Mouse (Mus musculus) lung, postnatal 4 days (tissue): Measurements from ENCODE around the gene Rmi1.
"Not testable (repeated sequence)": the region's sequence is repeated elsewhere in the genome, so short reads cannot be mapped to it uniquely, and the experiment has no call there.

Source experiments
- DNase-seq, 2 experiments: peaks; one replicate each; pipeline ENCODE4 v3.0.0; 2021

Rmi1 gene

DNA sequence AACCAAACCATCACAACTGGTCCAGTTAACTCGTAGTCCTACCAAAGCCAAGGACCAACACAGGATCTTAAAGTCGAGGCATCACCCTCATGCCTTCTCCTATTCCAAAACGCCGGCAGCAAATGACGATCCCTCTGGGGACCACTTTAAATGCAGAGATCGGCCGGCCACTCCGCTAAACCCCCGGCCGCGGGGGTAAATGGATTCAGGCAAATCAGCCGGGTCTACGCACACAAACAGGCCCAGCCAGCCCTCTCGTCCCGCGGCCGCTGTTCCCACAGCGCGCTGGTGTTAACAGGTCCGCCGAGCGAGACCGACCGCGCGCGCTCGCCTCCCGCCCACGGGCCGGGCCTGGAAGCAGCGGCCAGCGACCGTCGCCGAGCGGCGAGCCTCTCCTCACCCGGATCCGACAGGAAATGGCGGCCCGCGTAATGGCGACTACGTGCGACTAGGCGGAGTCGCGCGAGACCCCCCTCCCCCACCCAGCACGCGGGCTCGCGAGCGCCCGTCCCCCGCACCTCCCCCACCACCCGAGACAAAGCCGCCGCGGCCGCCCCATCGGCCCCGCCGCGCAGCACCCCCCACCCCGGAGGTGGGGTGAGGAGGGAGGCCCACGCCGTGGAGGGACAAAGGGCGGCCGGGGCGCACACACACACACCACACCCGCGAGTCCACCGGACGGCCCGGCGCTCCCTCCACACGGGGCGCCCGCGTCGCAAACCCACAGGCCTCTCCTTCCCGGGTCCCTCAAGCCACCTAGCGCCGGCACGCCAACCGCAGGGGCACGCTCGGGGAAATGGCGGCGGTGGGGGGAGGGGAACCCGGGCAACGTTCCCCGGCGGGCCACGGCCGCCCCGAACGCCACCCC is 679 bp upstream of the Rmi1 start:
- DNase-seq: peak; percentile 85 to 86

DNA sequence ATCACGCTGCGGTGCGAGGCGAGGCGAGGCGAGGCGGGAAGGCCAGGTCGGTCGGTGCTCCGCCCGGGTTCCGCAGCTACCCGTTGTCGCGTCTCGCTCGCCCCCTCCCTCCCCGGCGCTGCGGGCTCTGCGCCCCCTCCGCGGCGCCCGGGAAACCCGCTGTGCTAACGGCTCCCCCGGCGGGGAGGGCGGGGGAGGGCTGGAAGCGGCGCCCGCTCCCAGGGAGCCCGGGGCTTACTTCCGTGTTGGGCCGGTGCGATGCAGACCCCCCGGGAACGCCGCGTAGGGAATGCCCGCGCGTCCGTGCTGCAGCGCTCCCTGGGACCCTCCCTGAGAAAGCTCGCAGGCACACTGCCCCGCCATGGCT is 679 bp downstream of the Rmi1 start:
- DNase-seq: peak in 1 of 2 experiments; percentile 93

DNA sequence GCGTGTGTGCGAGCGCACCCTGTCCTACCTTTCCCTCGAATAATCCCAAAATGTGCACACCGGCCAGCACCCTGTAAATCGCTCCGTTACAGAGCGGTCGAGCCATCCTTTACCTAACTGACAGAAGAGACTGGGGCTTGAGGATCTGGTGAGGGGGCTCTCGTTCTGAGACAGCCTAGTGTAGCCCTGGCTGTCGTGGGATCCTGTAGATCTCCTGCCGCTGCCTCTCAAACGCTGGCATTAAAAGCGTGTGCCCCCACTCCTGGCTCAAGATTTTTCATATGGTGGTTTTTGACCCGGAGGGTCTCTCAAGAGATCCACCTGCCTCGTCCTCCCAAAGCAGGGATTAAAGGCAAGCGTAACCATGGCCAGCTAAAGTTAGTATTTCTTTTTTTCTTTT is 1.2 kb downstream of the Rmi1 start, which contains the start of gene Hnrnpk:
TSS of gene Hnrnpk (minus strand) at position 101 of the 400 bp plus-strand sequence.
- DNase-seq: not testable (repeated sequence)

DNA sequence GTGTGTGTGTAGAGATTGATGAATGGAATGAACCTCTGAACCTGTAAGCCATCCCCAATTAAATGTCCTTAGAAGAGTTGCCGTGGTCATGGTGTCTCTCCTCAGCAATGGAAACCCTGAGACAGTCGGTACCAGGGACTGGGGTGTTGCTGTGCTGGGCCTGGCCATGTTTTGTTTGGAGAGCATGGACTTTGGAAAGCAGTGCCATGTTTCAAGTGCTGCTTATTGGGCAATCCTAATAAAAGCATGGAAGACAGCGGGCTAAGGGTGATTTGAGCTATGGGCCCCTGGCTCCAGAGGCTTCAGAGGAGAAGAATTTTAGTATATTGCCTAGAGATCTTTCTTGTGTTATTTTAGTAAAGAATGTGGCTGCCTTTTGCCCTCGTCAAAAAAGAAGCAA is 9.0 kb downstream of the Rmi1 start:
- DNase-seq: no peak

DNA sequence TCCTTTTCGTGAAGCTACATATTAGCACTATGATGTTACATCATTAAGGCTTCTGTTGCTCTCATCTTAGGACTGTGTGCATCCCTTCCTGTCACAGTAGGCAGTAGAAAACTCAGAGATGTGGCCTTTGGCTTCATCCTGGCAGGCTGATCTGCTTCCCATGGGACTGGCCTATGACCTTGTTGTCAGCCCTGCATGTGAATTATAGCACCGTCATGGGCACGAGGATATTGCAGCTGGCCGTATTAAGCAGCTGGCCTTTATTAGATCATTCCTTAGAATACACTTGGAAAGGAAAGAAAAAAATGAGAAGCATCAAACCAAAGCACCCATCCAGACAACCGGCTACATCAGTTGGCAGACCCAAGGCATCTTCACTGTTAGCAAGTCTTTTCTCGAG is 13.3 kb downstream of the Rmi1 start:
- no peak for DNase-seq

DNA sequence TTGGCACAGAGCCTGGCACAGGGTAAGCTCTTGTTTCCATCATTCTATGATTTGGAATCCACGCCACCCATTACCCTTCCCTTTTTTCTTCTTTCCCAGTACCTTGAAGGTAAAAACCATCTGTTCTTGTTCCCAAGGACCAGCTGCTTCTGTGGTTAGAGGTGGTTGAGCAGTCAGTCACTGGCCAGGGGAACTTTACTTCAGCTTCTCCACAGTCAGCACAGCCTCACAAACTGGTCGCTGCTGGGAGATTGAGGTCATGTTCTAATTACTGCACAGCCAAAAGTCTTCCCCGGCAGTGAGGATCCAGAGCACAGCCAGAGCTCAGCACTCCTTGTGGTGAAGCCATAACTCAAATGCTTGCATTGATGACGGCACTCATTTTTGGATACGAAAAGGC is 13.8 kb downstream of the Rmi1 start:
- no peak for DNase-seq

DNA sequence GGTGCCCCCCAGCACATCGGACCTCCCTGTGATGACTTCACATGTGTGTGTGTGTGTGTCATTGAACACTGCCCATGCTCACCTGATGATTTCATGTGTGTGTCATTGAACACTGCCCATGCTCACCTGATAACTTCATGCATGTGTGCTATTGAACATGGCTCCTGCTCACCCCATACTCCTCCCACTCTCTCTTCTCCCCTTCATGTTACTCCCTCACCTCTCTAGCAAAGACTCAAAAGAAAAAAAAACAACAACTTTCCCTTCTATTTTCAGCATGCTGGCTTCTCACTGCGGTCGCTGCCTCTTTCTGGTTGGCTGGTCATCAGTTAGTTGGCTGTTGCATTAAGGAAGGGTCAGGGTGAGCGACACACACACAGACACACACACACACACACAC is 16.6 kb downstream of the Rmi1 start:
- no peak for DNase-seq

DNA sequence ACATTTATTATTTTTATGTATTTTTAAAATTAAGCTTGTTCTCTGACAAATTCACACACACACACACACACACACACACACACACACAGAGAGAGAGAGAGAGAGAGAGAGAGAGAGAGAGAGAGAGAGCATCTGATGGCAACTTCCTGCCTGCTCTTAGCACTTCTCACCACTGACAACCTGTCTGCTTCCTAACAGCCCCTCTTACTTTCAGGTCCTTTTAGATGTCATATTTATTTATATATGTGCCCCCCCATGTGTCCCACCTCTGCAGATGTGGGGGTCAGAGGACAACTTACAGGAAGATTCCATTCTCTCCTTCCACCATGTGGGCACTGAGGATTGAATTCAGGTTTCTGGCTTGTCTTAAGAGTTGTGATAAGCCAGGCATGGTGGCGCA is 17.2 kb downstream of the Rmi1 start:
- DNase-seq: no peak

DNA sequence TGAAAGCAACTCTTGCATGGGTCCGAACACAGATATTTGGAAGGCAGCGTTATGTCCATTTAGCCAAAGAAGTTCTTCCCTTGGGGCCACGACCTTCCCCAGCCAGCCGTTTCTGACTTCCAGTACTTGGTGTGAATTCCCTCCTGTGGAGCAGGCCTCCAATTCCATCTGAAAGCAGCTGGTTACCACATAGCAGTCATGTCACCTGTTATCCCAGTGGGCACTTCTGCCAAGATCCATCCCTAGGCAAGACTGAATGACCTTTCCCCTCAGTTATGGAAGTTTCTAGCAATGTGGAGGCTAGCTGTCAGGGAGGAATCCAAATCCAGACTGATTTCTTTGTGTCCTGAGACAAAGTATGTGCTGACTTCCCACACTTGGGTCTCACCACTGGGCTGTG is 19.0 kb downstream of the Rmi1 start:
- no peak for DNase-seq

DNA sequence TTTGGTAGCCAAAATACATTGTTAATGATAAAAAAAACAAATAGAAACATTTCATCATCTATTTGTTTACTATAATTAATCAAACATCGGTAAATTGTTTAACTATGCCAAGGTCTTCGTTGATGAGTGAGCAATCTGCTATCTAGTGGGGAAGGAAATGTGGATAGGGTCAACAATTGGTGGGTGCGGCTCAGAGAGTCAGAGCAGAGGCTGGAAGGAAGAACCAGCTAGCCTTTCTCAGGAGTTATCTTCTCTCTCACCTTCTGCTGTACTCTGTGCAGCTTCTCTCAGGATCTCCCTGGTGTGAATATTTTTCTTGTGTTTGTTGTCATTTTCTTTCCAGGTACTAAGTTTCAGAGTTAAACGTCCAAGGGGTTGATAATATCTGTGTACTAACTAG is 20.2 kb downstream of the Rmi1 start:
- DNase-seq: no peak

DNA sequence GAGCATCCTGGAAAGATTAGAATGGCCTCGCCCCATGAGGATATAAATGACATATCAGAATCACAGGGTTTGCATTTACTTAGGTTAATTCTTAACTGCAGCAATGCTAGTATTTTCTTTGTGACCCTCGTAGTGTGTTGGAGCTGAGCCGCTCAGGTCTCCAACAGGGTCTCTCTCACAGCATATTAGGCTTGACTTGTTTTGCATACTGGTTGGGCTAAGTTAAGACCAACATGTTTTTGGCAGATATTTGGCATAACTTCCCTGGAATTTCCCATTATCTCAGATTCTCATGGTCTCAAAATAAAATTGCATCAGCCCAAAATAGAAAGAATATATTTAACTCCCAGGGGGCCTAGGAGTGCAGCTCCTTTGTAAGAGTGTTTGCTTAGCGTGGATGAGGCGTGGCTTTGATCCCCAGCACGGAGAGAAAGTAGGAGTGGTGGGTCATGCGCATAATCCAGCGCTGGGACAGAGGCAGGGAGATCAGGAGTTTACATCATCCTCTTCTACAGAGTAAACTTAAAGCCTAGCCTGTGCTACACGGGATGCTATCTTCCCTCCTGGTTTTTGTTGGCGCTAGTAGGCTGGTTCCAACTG is 21.1 kb downstream of the Rmi1 start:
- DNase-seq: peak in 1 of 2 experiments; percentile 37

DNA sequence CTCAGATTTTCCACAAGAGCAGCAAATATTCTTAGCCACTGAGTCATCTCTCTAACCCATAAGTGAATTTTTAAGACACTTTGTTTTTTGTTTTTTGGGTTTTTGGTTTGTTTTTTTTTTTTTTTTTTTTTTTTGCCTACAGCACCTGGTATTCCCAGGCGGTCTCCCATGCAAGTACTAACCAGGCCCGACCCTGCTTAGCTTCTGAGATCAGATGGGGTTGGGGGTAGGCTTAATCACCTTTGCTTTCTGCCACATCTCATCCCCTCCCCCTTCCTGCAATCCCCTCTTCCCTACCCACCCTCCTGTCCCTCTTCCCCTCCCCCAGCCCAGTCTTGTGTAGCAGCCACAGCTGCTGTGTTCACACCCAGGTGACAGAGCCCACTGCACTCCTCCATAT is 37.7 kb downstream of the Rmi1 start:
- DNase-seq: no peak

DNA sequence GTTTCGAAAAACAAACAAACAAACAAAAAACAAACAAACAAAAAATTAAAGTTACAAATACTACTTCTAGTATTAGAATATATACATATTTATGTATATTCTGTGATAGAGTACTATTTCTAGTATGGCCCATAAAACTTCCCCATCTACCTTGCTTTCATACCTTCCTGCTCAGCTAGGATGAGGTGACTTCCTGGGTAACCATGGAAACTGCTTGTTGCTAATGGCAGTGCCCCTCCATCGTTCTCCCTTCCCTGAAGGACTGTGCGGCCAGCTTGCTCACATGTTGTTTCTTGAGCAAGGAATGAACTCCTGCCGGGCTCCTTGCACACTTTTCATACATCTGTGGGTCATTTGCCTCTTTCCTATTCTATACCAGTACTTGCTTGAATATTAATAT is 41.3 kb downstream of the Rmi1 start:
- DNase-seq: no peak

DNA sequence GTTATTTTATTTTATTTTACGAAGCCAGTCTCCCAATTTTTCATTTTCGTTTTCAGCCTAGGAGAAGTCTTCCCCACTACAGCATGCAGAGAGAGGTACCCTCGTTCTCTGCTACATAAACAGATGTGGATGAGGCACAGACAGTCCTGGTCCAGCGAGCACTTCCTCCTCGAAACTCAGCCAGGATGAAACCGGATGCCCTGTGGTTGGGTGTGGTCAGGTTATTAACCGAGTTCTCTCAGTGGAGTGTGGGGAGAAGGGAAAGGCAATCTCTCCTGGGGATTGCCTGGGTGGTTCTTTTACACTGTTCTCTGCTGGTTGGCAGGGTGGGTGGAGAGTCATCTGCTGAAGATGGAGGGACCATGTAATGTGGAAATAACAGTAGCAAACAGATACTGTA is 41.7 kb downstream of the Rmi1 start:
- peak; percentile 34 to 36 for DNase-seq

DNA sequence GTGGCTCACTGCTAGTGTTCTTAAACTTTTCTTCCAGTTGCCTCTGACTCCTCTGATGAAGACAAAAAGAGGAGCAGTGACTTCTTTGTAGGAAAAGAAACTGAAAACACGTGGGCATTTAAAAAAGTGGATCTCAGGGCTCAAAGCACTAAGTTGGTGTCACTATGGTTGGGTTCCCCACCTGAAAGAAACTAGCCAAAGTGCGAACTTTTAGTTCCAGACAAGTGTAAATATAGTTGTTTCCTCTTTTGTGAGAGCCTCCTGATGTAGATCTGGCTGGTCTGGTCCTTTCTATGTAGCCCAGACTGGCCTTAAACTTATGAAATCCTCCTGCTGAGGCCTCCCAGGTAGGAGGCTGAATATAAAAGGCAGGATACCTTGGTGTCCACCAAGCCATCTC is 44.5 kb downstream of the Rmi1 start:
- DNase-seq: no peak

DNA sequence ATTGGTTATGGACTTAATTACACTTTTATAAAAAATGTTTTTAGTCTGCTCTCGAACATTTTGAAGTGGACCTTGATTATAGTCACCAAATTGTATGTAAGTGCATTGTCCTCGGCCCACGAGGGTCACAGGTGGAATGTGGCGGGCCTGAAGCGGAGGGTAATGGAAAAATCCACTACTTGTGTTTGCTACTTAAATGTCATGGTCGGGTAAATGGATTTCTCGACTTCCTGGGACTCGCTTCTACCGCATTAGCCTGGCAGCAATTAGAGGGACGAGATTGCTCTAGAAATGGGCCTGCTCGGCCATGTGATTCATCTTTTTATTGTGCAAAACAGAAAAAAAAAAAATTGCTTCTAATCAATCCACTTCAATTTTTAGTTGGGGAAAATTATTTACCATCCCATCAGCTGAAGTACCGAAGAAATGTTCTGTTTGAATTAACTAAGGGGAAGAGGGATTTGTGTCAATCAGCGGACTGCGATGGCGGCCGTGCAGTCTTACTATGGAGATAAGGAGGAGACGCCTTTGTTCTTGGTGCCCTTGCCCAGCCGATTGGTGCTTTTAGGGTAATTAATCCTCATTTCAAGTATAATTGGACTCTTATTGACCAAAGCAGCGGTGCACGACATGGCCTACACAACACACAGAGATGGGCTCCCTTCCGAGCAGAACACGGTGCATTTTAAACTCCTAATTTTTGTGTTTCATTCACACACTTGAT is 48.6 kb downstream of the Rmi1 start:
- DNase-seq: no peak

DNA sequence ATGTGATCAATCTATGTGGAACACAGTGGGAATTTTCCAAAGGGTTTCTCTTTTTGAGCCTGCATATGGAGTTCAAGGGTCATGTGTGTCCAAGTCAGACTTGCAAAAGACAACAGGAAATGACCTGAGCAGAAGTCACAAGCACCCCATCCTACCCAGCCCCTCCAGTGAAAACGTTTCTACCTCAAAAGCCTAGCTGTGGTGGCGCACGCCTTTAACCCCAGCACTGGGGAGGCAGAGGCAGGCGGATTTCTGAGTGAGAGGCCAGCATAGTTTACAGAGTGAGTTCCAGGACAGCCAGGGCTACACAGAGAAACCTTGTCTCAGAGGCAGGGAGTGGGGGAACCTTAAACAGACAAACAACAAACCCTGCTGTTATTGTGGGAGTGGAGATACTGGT is 50.2 kb downstream of the Rmi1 start:
- no peak for DNase-seq

DNA sequence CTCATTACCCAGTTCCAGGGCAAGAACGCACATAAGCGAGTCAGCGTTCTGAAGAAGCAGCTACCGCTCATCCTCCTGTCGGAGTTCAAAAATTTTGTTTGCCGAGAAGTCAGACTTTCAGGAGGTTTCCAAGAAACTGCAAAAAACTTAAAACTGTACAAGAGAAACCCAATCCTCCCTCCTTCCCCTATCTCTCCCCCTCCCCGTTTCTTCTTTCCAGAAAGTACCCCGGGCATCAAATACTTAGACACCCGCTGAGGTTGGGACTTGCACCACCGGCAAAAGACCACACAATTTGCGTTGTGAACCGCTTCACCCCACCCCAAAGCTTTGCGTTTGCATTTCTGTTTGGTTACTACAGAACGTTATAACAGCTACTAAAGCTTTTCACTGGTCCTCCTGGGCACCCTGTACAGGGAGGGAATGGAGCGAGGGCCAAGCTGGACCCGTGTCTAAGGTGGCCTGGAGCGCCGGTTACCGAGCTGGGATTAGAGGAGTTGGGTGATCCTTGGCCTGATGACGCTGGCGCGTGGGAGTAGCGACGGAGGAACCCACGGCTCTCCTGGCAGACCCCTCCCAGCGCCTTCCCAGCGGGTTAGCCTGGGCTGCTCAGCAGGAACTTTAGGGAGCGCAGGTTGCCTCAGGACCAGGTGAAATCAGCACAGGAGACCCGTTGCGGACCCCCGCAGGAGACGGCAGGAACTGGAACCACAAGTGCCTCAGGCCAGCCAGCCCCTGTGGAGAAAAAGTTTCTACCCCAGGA is 50.8 kb downstream of the Rmi1 start:
- peak; percentile 19 to 37 for DNase-seq

DNA sequence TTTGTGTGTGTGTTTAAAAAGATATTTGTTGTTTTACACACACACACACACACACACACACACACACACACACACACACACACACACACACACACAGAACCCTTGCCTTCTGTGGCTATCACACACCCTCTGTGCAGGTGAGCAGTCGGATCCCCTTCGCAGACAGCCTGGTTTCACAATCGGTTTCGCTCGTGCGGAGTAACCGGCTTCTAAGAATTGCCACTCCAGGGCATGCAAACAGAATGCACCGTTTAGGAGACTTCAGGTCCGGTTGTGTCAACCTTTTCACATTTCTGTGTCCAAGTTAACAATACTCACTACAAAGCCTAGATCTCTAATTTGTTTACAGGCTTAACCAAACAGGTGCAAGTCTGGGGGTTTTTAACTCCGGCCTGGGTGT is 51.5 kb downstream of the Rmi1 start:
- DNase-seq: peak; percentile 13 to 28

DNA sequence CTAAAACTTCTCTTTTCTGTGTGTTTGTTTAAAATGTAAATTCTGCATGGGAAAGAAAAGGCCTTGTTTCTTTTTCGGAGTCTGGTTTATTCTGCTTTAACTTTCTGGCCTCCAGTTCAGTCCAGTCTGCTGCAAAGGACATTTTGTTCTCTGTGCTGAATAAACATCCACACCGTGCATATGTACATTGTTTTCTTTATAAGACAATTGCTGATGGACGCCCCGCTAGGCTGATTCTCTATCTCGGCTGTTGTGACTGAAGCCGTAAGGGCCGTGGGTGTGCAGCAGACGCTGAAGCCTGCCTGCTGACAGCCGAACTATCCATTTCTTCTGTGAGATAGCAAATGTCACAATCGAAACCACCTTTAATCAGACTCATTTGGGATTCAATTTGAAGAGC is 54.5 kb downstream of the Rmi1 start:
- DNase-seq: no peak

DNA sequence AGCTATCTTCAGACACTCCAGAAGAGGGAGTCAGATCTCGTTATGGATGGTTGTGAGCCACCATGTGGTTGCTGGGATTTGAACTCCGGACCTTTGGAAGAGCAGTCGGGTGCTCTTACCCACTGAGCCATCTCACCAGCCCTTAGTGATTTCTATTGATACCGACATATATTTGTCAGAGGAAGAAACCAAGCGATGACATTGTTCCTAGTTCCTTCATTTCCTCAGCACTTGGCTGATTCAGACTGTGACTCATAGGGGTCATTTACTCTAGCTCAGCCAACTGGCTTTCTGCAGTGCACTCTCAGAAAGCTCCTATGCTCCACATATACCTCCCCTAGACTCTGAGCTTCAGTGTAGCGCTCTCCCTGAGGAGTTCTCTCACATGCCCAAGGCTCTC is 56.8 kb downstream of the Rmi1 start:
- not testable (repeated sequence) for DNase-seq
